Mouse (Mus musculus) embryo, embryonic 10 days (tissue): ENCODE data around the gene Esr1.

Experiments used
- DNase-seq: peaks from one replicate; pipeline ENCODE4 v3.0.0-alpha.2; 2015; ENCODE audit warnings: low spot score

Esr1 gene

DNA sequence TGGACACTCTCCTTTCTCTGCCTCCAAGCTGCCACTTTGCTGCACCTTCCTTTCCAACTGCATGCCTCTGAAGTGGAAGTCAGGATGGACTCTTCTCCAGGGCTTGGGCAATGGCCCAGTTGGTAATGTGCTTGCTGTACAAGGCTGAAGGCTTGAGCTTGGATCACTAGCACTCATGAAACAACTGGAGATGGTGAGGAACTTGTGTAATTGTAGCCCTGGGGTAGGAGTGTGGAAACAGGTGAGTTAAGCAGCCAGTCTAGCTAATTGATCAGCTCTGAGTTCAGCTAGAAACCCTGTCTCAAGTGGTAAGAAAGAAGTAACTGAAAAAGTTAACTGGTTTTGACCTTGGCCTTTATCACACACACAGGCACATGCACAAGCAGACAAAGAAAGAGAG lies 229.6 kb downstream of the Esr1 start:
- no peak for DNase-seq

DNA sequence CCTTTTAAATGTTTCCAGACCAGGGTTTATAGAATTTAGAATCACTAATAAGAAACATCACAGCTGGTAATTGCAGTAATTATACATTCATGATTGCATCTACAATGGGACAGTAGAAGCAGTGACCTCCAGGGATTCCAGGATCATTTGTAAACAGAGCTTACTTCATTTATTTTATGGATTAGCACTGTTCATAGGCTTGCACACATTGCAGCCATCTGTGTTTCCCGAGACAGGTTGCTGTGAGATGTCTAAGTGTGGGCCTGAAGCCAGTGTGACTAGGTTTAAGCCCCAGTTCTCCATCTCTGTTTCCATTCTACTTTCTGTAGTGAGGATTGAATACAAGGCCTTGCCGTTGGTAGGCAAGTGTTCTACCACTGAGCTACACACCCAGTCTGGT lies 236.1 kb downstream of the Esr1 start:
- no peak for DNase-seq

DNA sequence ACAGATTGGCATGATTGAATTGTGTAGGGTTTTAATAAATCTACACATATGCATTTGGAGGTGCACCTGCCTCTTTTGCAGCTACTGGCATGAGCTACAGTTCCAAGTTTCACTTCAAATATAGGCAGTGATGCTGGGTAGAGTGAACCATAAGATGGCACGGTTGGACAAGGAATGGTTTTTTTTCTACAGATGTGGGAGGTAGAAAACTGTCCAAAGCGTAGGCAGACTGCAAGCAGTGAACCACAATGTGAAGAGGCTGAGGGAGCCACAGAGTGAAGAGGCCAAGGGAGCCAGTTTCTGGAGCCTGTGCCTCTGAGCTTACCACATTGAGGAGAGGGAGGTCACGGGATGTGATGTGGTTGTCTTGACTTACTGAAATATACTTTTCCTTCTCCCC lies 238.5 kb downstream of the Esr1 start:
- no peak for DNase-seq

DNA sequence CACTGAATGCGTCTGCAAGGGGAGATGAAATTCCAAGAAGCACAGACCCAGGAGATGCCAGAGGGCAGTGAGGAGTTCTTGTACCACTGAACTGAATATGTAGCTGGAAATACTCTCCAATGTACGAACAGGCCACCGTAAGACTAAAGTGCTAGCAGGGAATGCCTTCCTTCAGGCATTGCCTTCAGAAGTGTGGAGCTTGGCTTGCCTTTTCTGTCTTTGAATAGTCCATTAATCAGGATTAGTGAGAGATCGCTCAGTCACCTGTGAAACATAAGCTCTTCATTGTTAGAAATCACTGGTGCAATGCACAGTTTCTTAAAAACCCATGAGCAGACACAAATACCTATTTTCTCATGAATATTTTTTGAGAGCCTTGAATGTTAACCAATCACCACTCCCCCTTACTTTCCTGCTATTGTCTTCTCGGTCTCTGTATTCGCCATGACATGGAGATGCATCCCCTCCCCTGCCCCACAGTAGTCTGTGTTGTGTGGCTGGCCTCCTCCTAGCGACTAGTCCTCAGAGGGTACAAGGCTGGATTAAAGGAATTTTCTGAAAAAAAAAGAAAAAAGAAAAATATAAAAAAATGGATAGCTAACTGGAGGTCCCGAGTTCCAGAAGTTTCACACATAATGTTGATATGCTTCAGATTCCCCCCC lies 263.8 kb downstream of the Esr1 start:
- DNase-seq: peak; percentile 8

DNA sequence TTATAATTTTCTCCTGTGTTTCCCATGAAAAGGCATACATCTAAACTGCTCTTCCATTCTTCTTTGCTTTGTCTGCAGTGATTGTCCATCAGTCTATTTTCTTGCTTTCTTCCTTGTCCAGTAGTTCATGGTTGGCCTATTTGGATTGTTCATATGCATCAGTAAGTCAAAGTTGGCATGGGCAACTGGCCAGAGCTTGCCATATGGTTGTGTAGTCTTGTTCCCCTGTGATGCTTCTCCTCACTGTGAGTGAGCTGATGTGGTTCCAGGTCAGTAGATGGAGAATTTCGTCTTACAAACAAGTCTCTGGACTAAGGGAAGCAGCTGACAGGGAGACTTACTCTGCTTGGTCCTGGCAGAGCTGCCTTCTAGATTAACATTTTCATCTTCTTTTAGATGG lies 270.0 kb downstream of the Esr1 start:
- no peak for DNase-seq

DNA sequence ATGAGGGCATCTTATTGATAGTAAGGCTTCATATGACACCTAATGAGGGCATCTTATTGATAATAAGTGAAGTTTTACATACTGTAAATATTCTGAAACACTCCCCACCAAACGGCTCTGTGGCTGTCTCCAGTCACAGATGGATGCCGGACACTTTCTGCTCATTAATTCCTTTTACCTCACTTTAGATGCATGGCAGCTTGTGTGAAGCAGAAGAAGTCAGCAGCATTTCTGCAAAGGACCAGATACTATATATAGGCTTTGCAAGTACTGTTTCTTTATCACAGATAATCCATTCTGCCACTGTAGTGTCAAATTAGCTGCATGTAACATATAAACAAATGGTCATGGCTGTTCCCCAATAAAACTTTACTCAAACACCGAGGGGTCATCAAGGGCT lies 274.1 kb downstream of the Esr1 start:
- DNase-seq: no peak

DNA sequence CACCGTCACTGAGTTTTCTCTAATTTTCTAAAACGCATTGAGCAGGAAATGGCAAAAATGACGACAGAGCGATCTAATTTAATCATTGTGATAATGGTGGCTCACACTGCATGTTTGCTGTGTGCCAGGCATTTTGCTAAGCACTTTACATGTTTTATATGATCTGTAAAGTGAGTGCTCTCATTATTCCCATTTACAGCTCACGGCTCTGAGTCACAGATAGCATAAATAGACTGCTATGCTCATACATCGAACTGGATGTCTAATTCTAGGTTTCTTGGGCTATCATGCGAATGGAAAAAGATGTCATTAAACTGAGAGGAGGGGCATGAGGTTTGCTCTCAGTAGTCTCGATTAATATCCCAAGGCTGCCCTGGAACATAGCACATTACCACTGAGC lies 274.6 kb downstream of the Esr1 start:
- no peak for DNase-seq

- no peak for DNase-seq
Measured at GRCm38 (mm10) chr10:4893475-4893874, 282.1 kb downstream of the Esr1 start.

DNA sequence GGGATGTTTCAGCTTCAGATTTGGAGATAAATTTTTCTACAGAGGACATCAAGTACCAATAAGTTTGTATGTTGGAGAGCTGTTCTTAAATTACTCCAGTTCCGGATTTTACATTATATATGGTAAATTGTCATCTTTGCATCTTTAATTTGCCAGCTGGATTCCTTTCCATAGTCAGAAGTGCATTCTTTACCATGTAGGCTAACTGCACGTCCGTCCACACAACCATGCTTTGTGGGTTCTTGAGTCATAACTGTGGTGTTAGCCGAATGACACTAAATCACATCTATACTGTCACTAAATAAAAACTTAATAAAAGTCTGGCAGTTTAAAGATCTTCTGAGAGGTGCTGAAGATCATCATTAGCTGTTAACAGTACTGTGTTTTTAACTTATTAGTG lies 286.4 kb downstream of the Esr1 start:
- DNase-seq: no peak

DNA sequence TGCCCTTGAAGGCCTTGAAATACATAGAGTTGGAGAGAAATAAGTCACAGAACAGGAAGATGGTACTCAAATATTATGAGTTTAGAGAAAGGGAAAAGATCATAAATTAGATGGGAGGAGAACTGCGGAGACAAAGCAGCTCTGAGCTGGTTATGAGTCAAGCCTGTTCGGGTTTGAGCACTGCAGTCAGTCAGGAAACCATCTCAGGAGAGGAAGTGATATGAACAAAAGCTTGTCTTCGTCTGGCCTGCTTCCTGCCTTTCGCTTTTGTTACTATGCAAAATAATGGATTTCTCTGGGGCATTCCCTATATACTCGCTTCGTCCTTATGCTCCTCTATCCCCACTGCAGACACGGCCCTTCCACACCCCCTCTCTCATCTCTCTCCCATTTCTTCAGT lies 288.9 kb downstream of the Esr1 start:
- DNase-seq: no peak

GRCm38 (mm10) chr10:4909271-4909670 lies 297.9 kb downstream of the Esr1 start:
- no peak for DNase-seq

DNA sequence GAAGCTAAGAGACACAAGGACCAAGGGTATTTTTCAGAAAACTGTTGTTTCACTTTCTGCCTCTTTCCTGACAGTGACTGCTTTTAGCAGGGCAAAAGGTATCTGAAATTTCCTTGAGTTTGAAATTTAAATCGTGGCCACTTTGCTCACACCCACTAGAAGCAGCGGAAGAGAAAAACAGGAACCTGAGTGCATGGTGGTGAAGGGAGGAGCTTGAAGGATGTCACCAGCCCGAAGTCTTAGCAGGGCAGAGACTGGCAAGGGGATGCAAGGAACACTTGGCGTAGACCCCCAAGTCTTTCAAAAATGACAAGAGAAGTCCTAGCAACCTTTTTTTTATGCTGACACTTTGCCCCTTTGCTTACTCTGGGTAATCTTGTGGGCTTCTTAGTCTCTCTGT lies 299.1 kb downstream of the Esr1 start:
- DNase-seq: no peak

DNA sequence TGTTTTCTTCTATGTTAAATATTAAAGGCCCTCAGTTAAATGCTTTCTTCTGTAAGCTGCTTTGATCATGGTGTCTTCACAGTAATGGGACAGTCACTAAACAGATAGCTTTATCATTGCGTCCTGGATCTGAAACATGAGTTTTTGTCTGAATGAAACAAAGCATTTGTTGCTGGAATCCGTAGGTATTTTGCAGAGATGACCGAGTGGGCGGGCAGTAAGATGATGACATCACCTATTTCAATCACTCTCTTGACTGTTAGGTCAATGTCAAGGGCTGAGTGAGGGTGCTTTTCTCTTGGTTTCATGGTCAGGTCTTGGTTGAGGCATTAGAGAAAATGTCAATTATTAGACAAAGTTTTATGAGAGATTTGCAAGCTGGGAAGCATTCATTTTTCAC lies 307.7 kb downstream of the Esr1 start:
- no peak for DNase-seq

- no peak for DNase-seq
Measured at GRCm38 (mm10) chr10:4923616-4924015, 312.2 kb downstream of the Esr1 start.

DNA sequence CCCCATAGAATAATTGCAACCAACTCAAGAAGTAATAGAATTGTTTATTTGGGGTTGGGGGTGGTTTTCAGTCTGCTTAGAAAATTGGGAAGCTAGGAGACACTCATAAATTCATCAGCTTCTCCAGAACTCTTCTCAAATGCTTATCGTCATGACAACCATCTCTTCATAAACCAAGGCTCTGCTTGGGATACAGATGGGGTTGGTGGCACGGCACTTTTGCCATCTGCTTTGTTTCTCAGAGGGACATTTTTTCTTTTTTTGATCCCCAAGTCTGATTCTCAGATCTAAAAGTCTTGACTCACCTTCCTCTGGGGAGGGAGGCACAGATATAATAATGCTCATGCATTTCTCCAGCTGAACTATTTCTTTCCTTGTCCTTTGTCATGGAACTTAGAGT lies 313.0 kb downstream of the Esr1 start:
- DNase-seq: no peak

GRCm38 (mm10) chr10:4943148-4943547 lies 331.8 kb downstream of the Esr1 start:
- DNase-seq: no peak

DNA sequence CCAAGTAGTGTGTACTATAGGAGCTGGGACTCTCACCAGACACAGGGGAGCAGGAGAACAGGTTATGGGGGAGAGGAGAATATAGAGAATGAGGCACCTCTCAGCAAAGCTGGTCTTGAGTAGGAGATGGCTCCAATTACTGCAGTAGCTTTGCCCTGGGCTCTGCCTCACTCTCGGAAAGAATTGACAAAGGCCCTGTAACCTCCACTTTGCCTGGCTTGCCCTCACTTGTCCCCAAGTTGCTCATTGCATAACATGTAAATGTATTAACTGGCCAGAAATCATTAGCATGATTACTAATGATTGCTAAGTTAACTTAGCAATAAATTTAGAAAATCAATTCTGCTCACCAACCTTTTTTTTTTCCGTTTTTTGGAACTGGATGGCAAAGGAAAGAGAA lies 333.3 kb downstream of the Esr1 start:
- no peak for DNase-seq

DNA sequence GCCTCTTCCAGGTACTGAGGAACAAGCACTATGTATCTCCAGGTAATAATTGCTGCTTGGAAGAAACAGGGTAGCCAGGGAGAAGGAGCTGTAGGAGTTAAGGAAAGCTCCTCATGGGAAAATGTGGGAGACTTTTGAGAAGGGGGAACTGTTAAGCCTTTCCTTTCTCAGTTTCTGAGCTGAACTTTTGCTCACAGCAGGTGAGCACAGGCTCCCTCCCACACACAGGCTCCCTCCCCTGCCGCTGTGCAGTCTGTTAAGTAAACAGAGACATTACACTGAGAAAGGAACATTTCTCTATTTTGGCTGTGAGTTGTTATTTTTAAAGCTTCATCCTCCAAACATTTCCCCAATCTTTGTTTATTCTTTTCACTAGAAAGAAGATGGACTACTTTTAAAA lies 354.4 kb downstream of the Esr1 start:
- no peak for DNase-seq

- no peak for DNase-seq
Measured at GRCm38 (mm10) chr10:4971156-4971555, 359.8 kb downstream of the Esr1 start.

DNA sequence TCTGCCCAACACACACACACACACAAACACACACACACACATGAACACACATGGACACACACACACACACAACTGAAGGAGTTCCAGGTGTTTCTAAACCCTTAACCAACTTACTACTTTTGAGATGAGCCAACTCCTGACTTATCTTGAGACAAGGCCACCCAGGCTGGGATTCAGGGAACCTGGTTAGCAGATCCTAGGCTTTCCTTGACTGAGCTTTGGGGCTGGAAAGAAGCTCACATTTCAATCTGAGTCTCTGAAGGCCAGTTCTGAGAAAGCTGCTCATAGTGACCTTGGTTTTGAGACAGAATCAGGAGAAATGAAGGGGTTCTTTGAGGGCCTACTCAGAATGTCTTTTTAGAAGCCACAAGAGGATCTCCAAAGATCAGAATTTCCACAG lies 360.2 kb downstream of the Esr1 start:
- DNase-seq: no peak

DNA sequence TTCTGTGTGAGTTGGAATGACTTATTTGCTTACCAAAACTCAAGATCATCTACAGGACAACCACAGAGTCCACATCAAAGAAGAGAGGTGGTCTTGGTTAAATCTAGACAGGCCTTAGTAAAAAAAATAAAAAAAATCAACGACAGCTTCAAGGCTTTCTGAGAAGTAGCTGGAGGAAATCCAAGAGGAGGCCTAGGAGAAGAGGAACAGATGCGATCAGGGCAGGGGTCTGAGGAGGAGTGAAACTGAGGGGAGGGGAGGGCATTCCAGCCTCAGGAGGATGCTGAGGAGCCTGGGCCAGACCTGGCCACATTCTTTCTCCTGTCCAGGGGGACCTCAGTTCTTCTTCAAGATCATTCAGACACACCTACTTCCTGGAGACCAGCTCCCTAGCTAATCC lies 360.6 kb downstream of the Esr1 start:
- DNase-seq: no peak

GRCm38 (mm10) chr10:4974246-4974645 lies 362.9 kb downstream of the Esr1 start:
- no peak for DNase-seq

DNA sequence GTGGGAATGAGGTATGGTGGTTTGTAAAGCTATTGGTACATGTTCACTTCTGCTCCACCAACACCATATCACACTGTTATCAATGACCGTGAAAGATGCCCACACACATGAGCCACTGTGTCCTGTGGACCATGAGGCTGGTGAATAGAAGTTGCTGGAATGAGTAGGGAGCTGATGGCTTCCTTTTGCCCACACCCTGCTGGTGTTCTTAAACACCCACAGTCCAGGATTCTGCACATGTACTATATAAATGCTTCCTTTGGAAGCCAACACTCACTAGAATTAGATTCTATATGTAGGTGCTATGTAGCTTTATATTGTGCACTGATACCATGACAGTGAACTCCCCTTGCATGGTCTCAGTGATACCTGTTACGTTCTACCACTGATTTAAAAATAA lies 365.2 kb downstream of the Esr1 start:
- no peak for DNase-seq

- no peak for DNase-seq
Measured at GRCm38 (mm10) chr10:4977374-4977773, 366.0 kb downstream of the Esr1 start.

GRCm38 (mm10) chr10:4983919-4984318 lies 372.5 kb downstream of the Esr1 start:
- DNase-seq: no peak
